Comparison of ENCODE assay signal across 1 mouse cellular context in genomic region chr10:8130472-8131241, GRCm38 (mm10).
TF ChIP-seq lines count a peak whose summit lies in the region.

No protein-coding gene starts in this region.

TF ChIP-seq in MEL, 35 proteins besides CTCF, POLR2A, EP300 and RAD21 (continued from another document):
- TF ChIP-seq MEF2A (IDR thresholded peaks at IDR 0.05; ENCODE audit: extremely low read depth, insufficient replicate concordance, low read depth, low read length, poor library complexity, severe bottlenecking): peak; percentile 56; the same call in 1 of the 2 replicates
- peak; percentile 67 for TF ChIP-seq MXI1 (IDR thresholded peaks at IDR 0.05; ENCODE audit: low read depth, low read length)
- no peak for TF ChIP-seq NELFE (IDR thresholded peaks at IDR 0.05; ENCODE audit: low read depth, low read length)
- TF ChIP-seq BHLHE40 (IDR thresholded peaks at IDR 0.05; ENCODE audit: borderline replicate concordance, low read depth, low read length): peak; percentile 60
- no peak for TF ChIP-seq POLR2AphosphoS5 (IDR thresholded peaks at IDR 0.05; ENCODE audit: borderline replicate concordance, low read depth, low read length)
- peak; percentile 18; the same call in 1 of the 2 replicates for TF ChIP-seq ZNF384 (IDR thresholded peaks at IDR 0.05; ENCODE audit: low read depth, low read length)
- no peak for TF ChIP-seq ZC3H11A (IDR thresholded peaks at IDR 0.05; ENCODE audit: low read depth, low read length)
- no peak for TF ChIP-seq ELF1 (IDR thresholded peaks at IDR 0.05; ENCODE audit: low read depth, low read length)
